Mouse (Mus musculus) Patski (cell line): ENCODE data around the gene Mgrn1. TPM values are rescaled to one million over a fixed set of nuclear protein-coding genes. Genes with fewer than 3 reads are reported as not detected.
A peak's percentile ranks its signal among the peaks of the same experiment; 100 is the strongest.

Experiments used
- ATAC-seq: fragments of 100-300 bp; one replicate; pipeline ENCODE4 v1.8.0; 2021
- CTCF ChIA-PET: fragments of 350-600 bp; sonication (Branson Sonifier 250); formaldehyde crosslinking; loops from one replicate; lab custom pipeline; 2022; ENCODE audit warnings: inconsistent platforms; lab: Charles Lee
- POLR2A ChIA-PET: fragments of 350-600 bp; sonication (Branson Sonifier 250); formaldehyde crosslinking; loops from one replicate; lab custom pipeline; 2022; ENCODE audit warnings: antibody characterized with exemption, inconsistent platforms; lab: Charles Lee
- DNase-seq: peaks from one replicate; pipeline ENCODE4 v3.0.0-alpha.2; 2011; ENCODE audit warnings: low read depth, low spot score
- H3K27me3 ChIP-seq: fragments of 371-371 bp; one replicate; pipeline ENCODE4 v1.5.1; 2021
- CTCF ChIP-seq: fragments of 100-300 bp; IDR thresholded peaks from one replicate; pipeline ENCODE4 v1.5.1; 2021
- in situ Hi-C: fragments of 300-500 bp; cut with MboI; formaldehyde crosslinking; loops from 3 replicates; pipeline ENCODE4 v1.11.1; 2018; ENCODE audit warnings: low pct_unique_long_range_greater_than_20kb, mixed read lengths
- polyA plus RNA-seq: library from polyadenylated mRNA; unstranded; gene quantifications from one replicate; pipeline ENCODE4 v1.2.3, GENCODE M21; 2021

Mgrn1 gene
- polyA plus RNA-seq, 1 experiment from 2014 or later = 121 TPM

- peak; percentile 83 for ATAC-seq
- POLR2A ChIA-PET = no interaction called here
- CTCF ChIA-PET = interaction anchor here (0.8 to 1.9 kb wide), 11 partner anchors 11 to 279 kb away, joined by 3 to 7 read pairs (median 3); no protein-coding TSS in a partner anchor
- peaks cover 5% of the 10 kb centered on the region for H3K27me3 ChIP-seq
- no peak for TF ChIP-seq CTCF
- no peak for DNase-seq
- in situ Hi-C loops = loop anchor here (10.0 kb wide), 1 partner anchor 168 kb away; no protein-coding TSS in a partner anchor
Observed at GRCm38 (mm10) chr16:4862863-4863483, 23.1 kb upstream of the Mgrn1 start.

GRCm38 (mm10) chr16:4863742-4864141, 22.3 kb upstream of the Mgrn1 start:
- POLR2A ChIA-PET = no interaction called here
- CTCF ChIA-PET = interaction anchor here (0.6 to 3.2 kb wide), 7 partner anchors 50 to 632 kb away, joined by 3 to 11 read pairs (median 3); no protein-coding TSS in a partner anchor

GRCm38 (mm10) chr16:4866101-4866695, 19.9 kb upstream of the Mgrn1 start:
- no peak for TF ChIP-seq CTCF
- ATAC-seq = no peak
- POLR2A ChIA-PET = no interaction called here
- in situ Hi-C loops = loop anchor here (10.0 kb wide), 1 partner anchor 171 kb away; no protein-coding TSS in a partner anchor
- CTCF ChIA-PET = interaction anchor here (2.3 to 3.2 kb wide), 2 partner anchors 11 to 47 kb away, joined by 6 to 11 read pairs; no protein-coding TSS in a partner anchor
- no peak for DNase-seq
- H3K27me3 ChIP-seq = no peaks in the 10 kb centered on the region

More at GRCm38 (mm10) chr16:4863742-4864141, 22.3 kb upstream of the Mgrn1 start:
- in situ Hi-C loops = loop anchor here (10.0 kb wide), 1 partner anchor 169 kb away; no protein-coding TSS in a partner anchor
- H3K27me3 ChIP-seq = peaks cover 5% of the 10 kb centered on the region
- DNase-seq (no peak), ATAC-seq (no peak)
- no peak for TF ChIP-seq CTCF

DNA sequence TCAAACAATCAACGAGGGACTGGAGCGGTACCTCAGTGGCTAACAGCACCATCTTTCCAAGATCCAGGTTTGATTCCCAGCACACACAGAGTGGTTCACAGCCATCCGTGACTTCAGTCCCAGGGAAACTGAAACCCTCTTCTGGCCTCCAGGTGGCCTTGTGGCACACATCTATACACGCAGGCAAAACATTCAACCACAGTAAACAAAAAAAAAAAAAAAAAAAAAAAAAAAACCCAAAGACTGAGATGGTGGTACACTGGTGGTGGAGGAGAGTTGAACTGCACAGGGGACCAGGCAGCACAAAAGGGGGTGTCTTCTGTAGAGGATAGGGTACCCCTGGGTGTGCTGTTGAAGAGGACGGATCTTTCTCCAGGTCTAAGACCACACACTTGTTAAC, 15.6 kb upstream of the Mgrn1 start:
- ATAC-seq = no peak
- H3K27me3 ChIP-seq = no peaks in the 10 kb centered on the region
- TF ChIP-seq CTCF = no peak
- ChIA-PET POLR2A (no interaction called here), CTCF (interaction anchor here (3.1 kb wide), 1 partner anchor 43 kb away, joined by 12 read pairs; no protein-coding TSS in a partner anchor)
- in situ Hi-C loops = no loop called here
- DNase-seq = no peak

GRCm38 (mm10) chr16:4871926-4872325, 14.1 kb upstream of the Mgrn1 start:
- ATAC-seq (no peak), DNase-seq (no peak)
- ChIA-PET POLR2A (no interaction called here), CTCF (interaction anchor here (3.1 kb wide), 1 partner anchor 42 kb away, joined by 12 read pairs; no protein-coding TSS in a partner anchor)
- in situ Hi-C loops = no loop called here
- TF ChIP-seq CTCF = no peak
- no peaks in the 10 kb centered on the region for H3K27me3 ChIP-seq

- CTCF ChIA-PET = interaction anchor here (1.8 kb wide), 1 partner anchor 13 kb away, joined by 4 read pairs; no protein-coding TSS in a partner anchor
- TF ChIP-seq CTCF = no peak
Observed at GRCm38 (mm10) chr16:4875198-4876032, 10.6 kb upstream of the Mgrn1 start.

GRCm38 (mm10) chr16:4876033-4876680, 9.9 kb upstream of the Mgrn1 start:
- in situ Hi-C loops = no loop called here
- no peak for DNase-seq
- ChIA-PET CTCF (interaction anchor here (1.8 kb wide), 2 partner anchors 11 to 14 kb away, joined by 4 to 6 read pairs; no protein-coding TSS in a partner anchor), POLR2A (interaction anchor here (1.3 kb wide), 1 partner anchor 11 kb away, joined by 3 read pairs; no protein-coding TSS in a partner anchor)
- TF ChIP-seq CTCF = no peak
- ATAC-seq = no peak
- no peaks in the 10 kb centered on the region for H3K27me3 ChIP-seq

More at GRCm38 (mm10) chr16:4875198-4876032, 10.6 kb upstream of the Mgrn1 start:
- POLR2A ChIA-PET = interaction anchor here (1.3 kb wide), 1 partner anchor 11 kb away, joined by 3 read pairs; no protein-coding TSS in a partner anchor
- in situ Hi-C loops = no loop called here
- ATAC-seq = no peak
- DNase-seq = no peak
- H3K27me3 ChIP-seq = no peaks in the 10 kb centered on the region

- in situ Hi-C loops = no loop called here
- no peak for TF ChIP-seq CTCF
- H3K27me3 ChIP-seq = no peaks in the 10 kb centered on the region
- no peak for ATAC-seq
- POLR2A ChIA-PET = interaction anchor here (0.9 kb wide), 3 partner anchors 12 to 42 kb away, joined by 3 to 6 read pairs (median 3); no protein-coding TSS in a partner anchor
- CTCF ChIA-PET = interaction anchor here (1.5 to 1.8 kb wide), 3 partner anchors 12 to 36 kb away, joined by 4 to 6 read pairs (median 5); no protein-coding TSS in a partner anchor
- no peak for DNase-seq
Observed at GRCm38 (mm10) chr16:4877195-4877594, 8.9 kb upstream of the Mgrn1 start.

GRCm38 (mm10) chr16:4877701-4878100, 8.3 kb upstream of the Mgrn1 start:
- TF ChIP-seq CTCF = no peak
- in situ Hi-C loops = no loop called here
- ChIA-PET CTCF (interaction anchor here (1.5 to 1.8 kb wide), 2 partner anchors 12 to 36 kb away, joined by 5 to 6 read pairs; no protein-coding TSS in a partner anchor), POLR2A (interaction anchor here (0.9 to 1.0 kb wide), 4 partner anchors 10 to 41 kb away, joined by 3 to 6 read pairs (median 3); no protein-coding TSS in a partner anchor)
- DNase-seq (no peak), ATAC-seq (no peak)
- H3K27me3 ChIP-seq = no peaks in the 10 kb centered on the region
